Mouse (Mus musculus) liver, postnatal 0 days (tissue): ENCODE measurements around the gene Ampd2. TPM values are rescaled to one million over a fixed set of nuclear protein-coding genes. Genes with fewer than 3 reads are reported as not detected.

Experiments used
- ATAC-seq: fragments of 200-750 bp; cut with Nextera tagmentation; 2 replicates; pipeline ENCODE4 v1.8.0; 2017; ENCODE audit warnings: mild to moderate bottlenecking, moderate library complexity
- DNase-seq: peaks from one replicate; pipeline ENCODE4 v3.0.0-alpha.2; 2016
- H3K27ac ChIP-seq: fragments of 300-500 bp; sonication (generic); 2 replicates; pipeline ENCODE4 v1.5.1; 2014; ENCODE audit warnings: antibody characterized with exemption, moderate library complexity, mild to moderate bottlenecking, low read depth
- H3K27me3 ChIP-seq: fragments of 300-500 bp; sonication (generic); 2 replicates; pipeline ENCODE4 v1.6.1; 2014; ENCODE audit warnings: low read length, control low read depth, mixed read lengths; ENCODE audit not compliant: insufficient read depth
- H3K36me3 ChIP-seq: fragments of 300-500 bp; sonication (generic); replicated peaks from 2 replicates; pipeline ENCODE4 v1.6.1; 2014; ENCODE audit warnings: mild to moderate bottlenecking, control low read depth, low read length, moderate library complexity, mixed read lengths; ENCODE audit not compliant: insufficient read depth
- H3K4me1 ChIP-seq: fragments of 300-500 bp; sonication (generic); 2 replicates; pipeline ENCODE4 v1.6.1; 2014; ENCODE audit warnings: antibody characterized with exemption, mild to moderate bottlenecking, control low read depth; ENCODE audit not compliant: insufficient read depth
- H3K4me2 ChIP-seq: fragments of 300-500 bp; sonication (generic); 2 replicates; pipeline ENCODE4 v1.6.1; 2014; ENCODE audit warnings: low read depth, mild to moderate bottlenecking, low read length, moderate library complexity, mixed read lengths
- H3K4me3 ChIP-seq: fragments of 300-500 bp; sonication (generic); 2 replicates; pipeline ENCODE4 v1.5.1; 2014; ENCODE audit warnings: low read depth, low read length
- H3K9ac ChIP-seq: fragments of 300-500 bp; sonication (generic); replicated peaks from 2 replicates; pipeline ENCODE4 v1.6.1; 2014; ENCODE audit warnings: mild to moderate bottlenecking, moderate library complexity
- H3K9me3 ChIP-seq: fragments of 300-500 bp; sonication (generic); 2 replicates; pipeline ENCODE4 v1.6.1; 2016; ENCODE audit warnings: mild to moderate bottlenecking, control low read depth, low read length, mixed read lengths
- CTCF ChIP-seq: sonication (generic); IDR thresholded peaks from 2 replicates; pipeline ENCODE4 v1.5.1; 2016; ENCODE audit warnings: antibody characterized with exemption, low read depth
- EP300 ChIP-seq: IDR thresholded peaks from 2 replicates; pipeline ENCODE4 v1.6.1; 2016; ENCODE audit warnings: antibody characterized with exemption, low read depth, mild to moderate bottlenecking
- WGBS: fragments of 180-500 bp; shearing (Covaris S2); extraction: QIAGEN DNeasy Blood & Tissue Kit; methylation state at CpG from one replicate; pipeline ENCODE4 v1.1.7; 2014; ENCODE audit not compliant: insufficient replicate concordance; 5-methylcytosine and 5-hydroxymethylcytosine counted together
- polyA plus RNA-seq: library from polyadenylated mRNA; unstranded; fragments of >200 nt; fragmentation: Nextera tagmentation; extraction: Ambion mirVana; gene quantifications from 2 replicates; pipeline ENCODE4 v1.2.1, GENCODE M21; 2015

Gene Ampd2
- polyA plus RNA-seq, result 17.3 and 23.0 TPM in 2 replicates

DNA sequence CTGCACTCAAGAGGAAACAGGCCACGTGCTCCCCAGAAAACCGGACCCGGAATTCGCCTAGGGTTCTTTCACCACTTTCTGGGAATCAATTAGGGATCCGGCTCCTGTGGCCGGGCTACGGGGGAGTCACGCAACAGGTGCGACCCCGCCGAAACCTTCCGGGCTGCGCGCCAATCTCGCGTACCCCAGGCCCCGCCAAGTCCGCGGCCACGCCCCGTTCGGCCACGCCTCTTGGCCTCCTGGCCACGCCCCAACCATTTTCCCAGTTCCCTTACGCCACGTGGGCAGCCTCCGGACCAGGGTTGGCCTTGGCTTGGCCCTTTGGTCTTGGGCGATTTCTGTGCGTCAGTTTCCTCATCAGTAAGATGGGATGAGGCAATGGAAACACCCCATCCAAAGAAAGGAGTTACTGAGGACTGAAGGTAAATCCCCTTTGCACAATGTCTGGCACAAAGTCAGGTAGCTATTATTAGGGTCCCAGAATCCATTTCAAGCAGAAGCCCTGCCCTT lies at the start of gene Ampd2:
TSS of gene Ampd2 (minus strand) at position 182 of the 510 bp plus-strand sequence.
- Histone ChIP-seq H3K9ac (peak within 1 kb of the TSS; percentile 76), H3K27ac (peak within 1 kb of the TSS; percentile 93), H3K4me2 (peak within 1 kb of the TSS; percentile 94), H3K27me3 (no peaks in the 10 kb centered on the region), H3K4me3 (peak within 1 kb of the TSS; percentile 70), H3K4me1 (peaks cover 47% of the 10 kb centered on the region), H3K9me3 (no peaks in the 10 kb centered on the region), H3K36me3 (peaks cover 4% of the 10 kb centered on the region; the same call in 1 of the 2 replicates)
- 1% methylated on average over 29 of the region's 29 CpGs for WGBS
- peak; percentile 90 for DNase-seq
- ATAC-seq, result peak; percentile 73
- TF ChIP-seq EP300 (peak; percentile 12; the same call in 1 of the 2 replicates), CTCF (no peak)

DNA sequence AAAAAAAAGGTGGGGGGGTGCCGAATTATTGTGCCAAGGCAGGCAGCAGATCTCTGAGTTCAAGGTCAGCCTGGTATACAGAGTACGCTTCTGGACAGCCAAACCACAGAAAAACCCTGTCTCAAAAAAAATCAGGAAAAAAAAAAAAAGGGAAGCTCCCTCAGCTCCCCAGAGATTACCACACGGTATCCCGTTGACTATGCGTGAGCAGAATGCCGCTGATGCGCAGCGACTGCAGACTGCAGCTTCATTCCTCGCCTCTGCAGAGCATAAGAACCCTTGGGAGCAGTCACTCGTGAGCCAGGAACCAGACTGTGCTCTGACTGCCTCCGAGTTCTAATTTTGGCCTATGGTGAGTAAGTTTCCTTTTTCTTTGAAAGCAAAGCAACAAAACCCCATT lies 48.2 kb upstream of the Ampd2 start:
- ATAC-seq (no peak), DNase-seq (no peak)
- WGBS, result 46% methylated on average over 11 of the region's 11 CpGs
- Histone ChIP-seq H3K27me3 (no peaks in the 10 kb centered on the region), H3K4me2 (no peak overlapping the region), H3K9me3 (no peaks in the 10 kb centered on the region), H3K27ac (no peak overlapping the region), H3K4me1 (peaks cover 32% of the 10 kb centered on the region), H3K9ac (no peak overlapping the region), H3K36me3 (peaks cover 8% of the 10 kb centered on the region; the same call in 1 of the 2 replicates), H3K4me3 (no peak overlapping the region)
- TF ChIP-seq CTCF (no peak), EP300 (no peak)

DNA sequence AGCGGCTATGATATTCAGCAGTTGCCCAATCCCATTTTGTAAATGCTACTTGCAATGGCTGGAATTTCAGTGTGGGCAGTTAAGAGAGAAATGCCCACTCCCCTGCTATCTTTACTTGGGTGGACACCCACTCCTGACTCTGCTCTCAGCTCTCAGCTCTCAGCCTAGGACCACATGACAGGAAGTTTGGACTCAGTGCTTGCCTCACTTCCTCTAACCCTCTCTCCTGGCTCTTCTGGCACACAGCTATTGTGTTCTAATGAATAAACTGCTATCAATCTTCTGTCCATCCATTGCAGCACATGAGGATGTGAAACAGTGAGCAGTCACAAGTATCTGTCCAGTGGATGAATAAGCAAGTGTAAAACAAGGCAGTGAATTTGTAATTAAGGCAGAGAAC lies 46.0 kb upstream of the Ampd2 start:
- TF ChIP-seq EP300 (no peak), CTCF (no peak)
- Histone ChIP-seq H3K9ac (no peak overlapping the region), H3K9me3 (no peaks in the 10 kb centered on the region), H3K4me1 (peaks cover 47% of the 10 kb centered on the region), H3K4me3 (no peak overlapping the region), H3K27ac (peak overlapping the region; percentile 19), H3K27me3 (no peaks in the 10 kb centered on the region), H3K4me2 (no peak overlapping the region), H3K36me3 (0 out of 2 replicates have a peak, but pooled peaks cover 3% of the 10 kb centered on the region)
- DNase-seq, result no peak
- WGBS, result 79% methylated on average over 1 of the region's 1 CpGs
- 0 out of 2 replicates have a peak, but pooled peaks have one; percentile 21 for ATAC-seq

DNA sequence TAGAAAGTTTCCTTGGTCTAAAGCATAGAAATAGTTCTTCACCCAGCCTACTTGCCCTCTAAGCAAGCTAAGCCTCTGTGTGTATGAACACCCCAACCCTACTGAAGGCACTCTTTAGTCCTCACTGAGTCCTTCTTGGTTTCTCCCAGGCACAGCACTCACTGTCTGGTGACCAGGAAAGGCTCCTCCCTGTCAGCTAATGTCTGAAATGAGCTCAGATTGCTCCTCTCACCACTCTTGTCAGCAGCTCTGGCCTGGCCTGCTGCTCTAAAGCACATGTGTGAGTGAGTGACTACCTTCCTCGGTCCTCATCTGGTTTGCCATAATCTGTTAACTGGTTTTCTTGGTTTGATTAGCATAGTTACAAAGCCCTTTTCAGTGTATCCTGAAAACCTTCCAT lies 45.4 kb upstream of the Ampd2 start:
- DNase-seq (no peak), ATAC-seq (0 out of 2 replicates have a peak, but pooled peaks have one; percentile 6)
- Histone ChIP-seq H3K4me3 (no peak overlapping the region), H3K36me3 (0 out of 2 replicates have a peak, but pooled peaks cover 1% of the 10 kb centered on the region), H3K4me2 (no peak overlapping the region), H3K27me3 (no peaks in the 10 kb centered on the region), H3K9ac (no peak overlapping the region), H3K9me3 (no peaks in the 10 kb centered on the region), H3K27ac (peak overlapping the region; percentile 19), H3K4me1 (peaks cover 47% of the 10 kb centered on the region)
- no peak for TF ChIP-seq CTCF
- TF ChIP-seq EP300, result no peak
- WGBS, result 66% methylated on average over 1 of the region's 1 CpGs

DNA sequence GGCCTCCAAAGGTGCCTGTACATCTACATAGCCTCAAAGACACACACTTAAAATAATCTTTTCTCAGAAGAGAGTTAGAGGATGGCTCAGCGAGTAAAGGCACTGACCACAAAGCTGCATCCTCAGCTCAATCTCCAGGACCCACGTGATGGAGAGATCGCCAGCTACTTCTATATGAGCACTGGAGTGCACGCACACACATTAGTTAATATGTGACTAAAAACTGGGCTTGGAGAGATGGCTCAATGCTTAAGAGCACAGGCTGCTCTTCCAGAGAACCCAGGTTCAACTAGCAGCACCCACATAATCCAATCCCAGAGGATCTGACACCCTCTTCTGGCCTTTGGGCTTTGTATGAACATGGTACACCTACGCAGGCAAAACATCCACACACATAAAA lies 44.8 kb upstream of the Ampd2 start:
- peak overlapping the region; percentile 19; the same call in 1 of the 2 replicates for H3K27ac ChIP-seq
- H3K4me3 ChIP-seq, result no peak overlapping the region
- 62% methylated on average over 5 of the region's 5 CpGs for WGBS
- H3K4me1 ChIP-seq, result peaks cover 51% of the 10 kb centered on the region
- H3K4me2 ChIP-seq, result peak overlapping the region; percentile 33; the same call in 1 of the 2 replicates
- H3K9ac ChIP-seq, result no peak overlapping the region
- TF ChIP-seq CTCF (no peak), EP300 (no peak)
- no peaks in the 10 kb centered on the region for H3K36me3 ChIP-seq
- DNase-seq, result no peak
- H3K9me3 ChIP-seq, result no peaks in the 10 kb centered on the region
- H3K27me3 ChIP-seq, result no peaks in the 10 kb centered on the region
- ATAC-seq, result peak; percentile 83

DNA sequence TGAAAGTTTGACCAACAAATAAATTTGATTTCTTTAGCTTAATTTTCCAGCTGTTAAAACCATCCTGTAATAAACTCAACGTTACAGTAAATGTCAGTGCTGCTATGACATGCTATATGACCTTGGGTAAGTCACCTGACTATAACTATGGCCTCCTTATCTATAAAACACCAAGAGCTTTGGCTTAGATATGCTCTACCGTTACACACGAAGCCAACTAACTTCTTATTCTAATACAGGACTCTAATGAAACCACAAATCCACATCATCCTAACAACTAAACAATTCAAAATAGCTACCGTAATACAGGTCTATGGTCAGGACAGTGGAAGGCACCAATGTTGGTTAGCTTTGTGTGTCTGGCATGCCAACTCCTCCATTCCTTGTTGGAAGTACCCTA lies 43.4 kb upstream of the Ampd2 start:
- Histone ChIP-seq H3K27me3 (no peaks in the 10 kb centered on the region), H3K27ac (peak overlapping the region; percentile 31; the same call in 1 of the 2 replicates), H3K9ac (0 out of 2 replicates have a peak overlapping the region, but pooled peaks have one; percentile 18), H3K4me2 (peak overlapping the region; percentile 33), H3K36me3 (0 out of 2 replicates have a peak, but pooled peaks cover 2% of the 10 kb centered on the region), H3K4me1 (peaks cover 58% of the 10 kb centered on the region), H3K9me3 (no peaks in the 10 kb centered on the region), H3K4me3 (no peak overlapping the region)
- DNase-seq (no peak), ATAC-seq (peak; percentile 46; the same call in 1 of the 2 replicates)
- WGBS, result 48% methylated on average over 4 of the region's 4 CpGs
- TF ChIP-seq EP300 (peak; percentile 68; the same call in 1 of the 2 replicates), CTCF (no peak)
